Mouse (Mus musculus): Measurements from ENCODE around the gene Clic4. TPM values are rescaled to one million over a fixed set of nuclear protein-coding genes. Genes with fewer than 3 reads are reported as not detected.
"Not testable (repeated sequence)": the region's sequence is repeated elsewhere in the genome, so short reads cannot be mapped to it uniquely, and the experiment has no call there.

Gene Clic4
- polyA plus RNA-seq, 1 experiment, result 125 TPM

DNA sequence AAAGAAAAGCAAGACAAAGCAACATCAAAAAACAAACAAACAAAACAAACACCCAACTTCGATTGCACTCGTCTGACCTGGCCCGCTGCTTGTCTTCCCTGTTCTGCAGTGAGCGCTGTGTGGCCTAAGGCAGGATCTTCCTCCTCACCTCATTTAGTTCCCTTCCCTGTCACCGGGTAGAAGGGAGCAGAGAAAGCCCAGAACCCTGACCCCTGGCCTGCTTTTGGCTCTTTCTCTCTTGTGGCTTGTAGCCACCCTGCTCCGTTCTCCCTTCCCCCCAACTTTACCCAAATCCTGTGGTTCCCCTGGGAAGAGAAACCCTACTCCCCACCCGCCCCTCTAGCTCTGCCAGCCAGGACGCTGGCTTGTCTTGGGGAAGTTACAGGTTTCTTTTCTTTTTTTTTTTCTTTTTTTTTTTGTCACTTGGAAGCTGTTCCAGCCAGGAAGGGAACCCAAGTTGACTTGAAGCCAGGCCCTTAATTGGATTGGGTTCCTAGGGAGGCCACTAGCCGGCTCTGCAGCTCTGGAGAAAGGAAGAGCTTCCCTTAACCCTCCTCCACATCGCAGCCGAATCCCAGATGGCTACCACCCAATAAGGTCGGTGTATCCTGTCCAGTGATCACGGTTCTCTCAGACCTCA, 10.2 kb upstream of the Clic4 start:
- Histone ChIP-seq H3K27ac (replicated peaks; ENCODE audit: low read depth, low read length) (peak overlapping the region; percentile 71), H3K4me1 (ENCODE audit: control insufficient read depth, insufficient read depth, insufficient read length, low read length) (peaks cover 22% of the 10 kb centered on the region), H3K4me3 (ENCODE audit: insufficient read depth, low read depth, low read length) (no peak overlapping the region)

DNA sequence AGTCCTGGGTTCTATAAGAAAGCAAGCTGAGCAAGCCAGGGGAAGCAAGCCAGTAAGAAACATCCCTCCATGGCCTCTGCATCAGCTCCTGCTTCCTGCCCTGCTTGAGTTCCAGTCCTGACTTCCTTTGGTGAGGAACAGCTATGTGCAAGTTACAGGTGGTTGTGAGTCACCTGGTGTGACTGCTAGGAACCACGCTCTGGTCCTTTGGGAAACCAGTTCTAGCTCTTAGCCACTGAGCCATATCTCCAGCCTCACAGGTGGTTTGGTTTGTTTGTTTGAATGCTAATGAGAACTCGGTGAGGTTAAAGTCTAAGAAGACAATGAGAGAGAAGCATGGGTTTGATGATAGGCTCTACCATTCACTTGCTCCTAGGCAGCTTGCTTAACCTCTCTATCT, 7.4 kb upstream of the Clic4 start:
- not testable (repeated sequence) for H3K4me3 ChIP-seq (ENCODE audit: insufficient read depth, low read depth, low read length); H3K4me1 ChIP-seq (ENCODE audit: control insufficient read depth, insufficient read depth, insufficient read length, low read length); H3K27ac ChIP-seq (replicated peaks; ENCODE audit: low read depth, low read length)

DNA sequence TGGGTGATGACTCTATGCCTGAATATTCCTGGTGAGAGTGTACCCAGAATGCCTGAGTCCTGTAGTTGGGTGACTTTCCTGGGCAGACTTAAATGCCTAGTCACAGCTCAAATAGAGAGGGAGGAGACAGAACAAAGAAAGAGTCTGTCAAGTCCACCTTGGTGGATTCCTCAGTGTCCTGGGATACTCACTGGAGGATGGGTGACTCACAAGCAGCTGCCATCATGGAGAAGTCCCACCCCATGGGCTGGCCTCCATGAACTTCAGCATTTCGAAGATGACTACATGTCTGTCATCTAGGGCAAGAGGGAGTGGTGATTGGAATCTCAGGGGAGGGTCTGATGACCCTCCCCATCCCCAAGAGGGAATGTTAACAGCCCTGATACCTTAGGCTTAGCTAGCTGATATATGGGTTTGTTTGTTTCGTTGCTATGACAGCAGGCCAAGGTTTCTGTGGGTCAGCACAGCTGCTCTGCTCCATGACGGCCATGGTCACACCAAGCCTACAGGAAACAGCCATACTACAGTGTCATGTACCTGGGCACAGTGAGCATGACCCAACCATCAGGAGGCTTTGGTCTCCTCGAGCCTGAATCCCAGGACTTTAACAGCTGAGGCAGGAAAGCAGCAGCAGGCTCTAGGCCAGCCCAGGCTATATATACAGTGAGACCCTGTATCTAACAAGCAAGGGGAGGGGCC, 4.2 kb upstream of the Clic4 start:
- H3K27ac ChIP-seq (replicated peaks; ENCODE audit: low read depth, low read length), result no peak overlapping the region
- peaks cover 5% of the 10 kb centered on the region for H3K4me1 ChIP-seq (ENCODE audit: control insufficient read depth, insufficient read depth, insufficient read length, low read length)
- no peak overlapping the region for H3K4me3 ChIP-seq (ENCODE audit: insufficient read depth, low read depth, low read length)

DNA sequence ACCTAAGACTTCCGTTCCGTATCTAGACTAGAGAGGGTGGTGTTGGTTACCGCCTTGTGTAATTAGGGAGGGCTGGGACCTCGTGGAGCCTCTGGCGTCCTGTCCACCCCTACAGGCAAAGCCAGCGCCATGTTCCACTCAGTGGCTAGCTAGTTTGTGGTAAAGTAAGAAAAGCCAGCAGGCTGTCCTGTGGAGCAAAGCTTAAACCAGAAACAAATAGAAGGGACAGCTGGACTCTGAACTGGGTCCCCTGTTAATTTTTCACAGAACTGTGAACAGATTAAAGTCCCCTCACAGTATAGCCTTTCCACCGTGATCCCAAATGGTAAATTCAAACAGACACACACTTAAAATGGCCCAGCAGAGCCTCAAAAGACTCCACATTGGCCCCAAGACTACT, 2.1 kb upstream of the Clic4 start:
- Histone ChIP-seq H3K4me3 (ENCODE audit: insufficient read depth, low read depth, low read length) (no peak overlapping the region), H3K27ac (replicated peaks; ENCODE audit: low read depth, low read length) (no peak overlapping the region), H3K4me1 (ENCODE audit: control insufficient read depth, insufficient read depth, insufficient read length, low read length) (peaks cover 14% of the 10 kb centered on the region)

DNA sequence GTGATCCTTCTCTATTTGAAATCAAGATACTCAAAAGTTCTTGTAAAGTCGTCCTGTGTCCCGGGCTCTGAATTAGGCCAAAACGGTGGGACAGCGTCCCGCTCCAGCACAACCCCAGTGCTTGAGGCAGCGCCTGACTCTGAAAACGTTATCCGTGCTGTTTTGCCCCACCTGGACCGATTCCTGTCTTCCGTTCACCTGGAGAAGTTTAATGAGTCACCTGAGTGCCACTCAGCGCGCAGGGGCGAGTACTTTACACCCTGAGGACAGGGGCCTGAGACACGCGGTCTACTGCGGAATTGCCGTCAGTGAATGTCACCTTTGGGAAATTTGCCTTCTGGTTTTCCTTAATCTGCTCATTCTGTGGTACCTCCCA, 681 bp upstream of the Clic4 start:
- Histone ChIP-seq H3K4me3 (ENCODE audit: insufficient read depth, low read depth, low read length) (peak overlapping the region; percentile 55), H3K4me1 (ENCODE audit: control insufficient read depth, insufficient read depth, insufficient read length, low read length) (peaks cover 27% of the 10 kb centered on the region), H3K27ac (replicated peaks; ENCODE audit: low read depth, low read length) (peak overlapping the region; percentile 97)

DNA sequence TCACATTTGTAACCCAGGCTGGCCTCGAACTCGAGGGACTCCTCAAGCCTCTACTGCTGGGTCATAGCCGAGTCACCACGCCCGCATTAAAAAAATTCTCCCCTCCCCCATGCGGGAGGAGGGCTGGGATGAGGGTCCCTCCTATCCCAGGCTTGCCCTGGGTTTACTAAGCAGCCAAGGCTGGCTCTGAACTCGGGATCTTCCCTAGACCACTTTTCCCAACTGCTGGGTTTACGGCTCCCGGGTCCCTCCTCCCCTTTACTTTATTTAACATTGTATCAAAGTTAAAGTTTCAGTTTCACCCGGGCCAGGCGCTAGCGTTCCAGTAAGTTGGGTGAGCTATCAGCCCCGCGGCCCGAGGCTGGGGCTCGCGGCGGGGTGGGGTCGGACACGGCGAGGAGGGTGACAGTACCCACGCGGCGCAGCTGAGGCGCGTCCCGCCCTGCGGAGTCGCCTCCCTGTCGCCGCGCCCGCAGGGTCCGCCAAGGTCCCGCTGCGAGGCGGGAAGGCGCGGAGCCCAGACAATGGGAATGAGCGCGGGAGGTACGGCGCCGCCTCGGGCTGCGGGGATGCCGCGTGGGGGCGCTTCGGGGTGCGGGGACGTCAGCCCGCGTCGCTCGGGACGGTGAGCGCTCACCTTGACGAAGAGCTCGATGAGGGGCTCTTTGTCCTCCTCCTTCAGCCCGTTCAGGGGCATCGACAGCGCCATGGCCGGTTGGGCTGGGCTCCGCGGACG, 565 bp downstream of the Clic4 start:
- Histone ChIP-seq H3K27ac (replicated peaks; ENCODE audit: low read depth, low read length) (peak overlapping the region; percentile 95), H3K4me3 (ENCODE audit: insufficient read depth, low read depth, low read length) (peak overlapping the region; percentile 97), H3K4me1 (ENCODE audit: control insufficient read depth, insufficient read depth, insufficient read length, low read length) (peaks cover 32% of the 10 kb centered on the region)

DNA sequence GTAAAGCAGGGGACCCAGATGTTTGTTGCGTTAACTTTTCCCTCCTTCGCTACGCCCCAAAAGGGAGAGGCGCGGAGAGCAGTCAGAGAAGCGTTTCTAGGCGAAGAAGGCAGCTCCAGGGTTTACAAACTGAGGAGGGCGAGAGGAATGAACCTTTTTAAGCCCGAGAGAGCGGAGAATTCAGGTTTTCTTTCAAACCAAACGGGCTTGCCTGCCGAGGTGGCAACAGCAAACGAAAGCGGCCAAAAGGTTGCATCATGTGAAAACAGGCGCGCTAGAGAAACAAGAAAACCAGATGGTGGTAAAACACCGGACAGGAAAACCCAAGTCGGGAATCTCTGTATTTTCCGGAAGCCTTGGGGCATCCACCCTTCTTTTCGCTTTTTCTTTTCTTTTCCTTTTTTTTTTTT, 1.2 kb downstream of the Clic4 start:
- Histone ChIP-seq H3K27ac (replicated peaks; ENCODE audit: low read depth, low read length) (peak overlapping the region; percentile 95), H3K4me3 (ENCODE audit: insufficient read depth, low read depth, low read length) (peak overlapping the region; percentile 97), H3K4me1 (ENCODE audit: control insufficient read depth, insufficient read depth, insufficient read length, low read length) (peaks cover 32% of the 10 kb centered on the region)

DNA sequence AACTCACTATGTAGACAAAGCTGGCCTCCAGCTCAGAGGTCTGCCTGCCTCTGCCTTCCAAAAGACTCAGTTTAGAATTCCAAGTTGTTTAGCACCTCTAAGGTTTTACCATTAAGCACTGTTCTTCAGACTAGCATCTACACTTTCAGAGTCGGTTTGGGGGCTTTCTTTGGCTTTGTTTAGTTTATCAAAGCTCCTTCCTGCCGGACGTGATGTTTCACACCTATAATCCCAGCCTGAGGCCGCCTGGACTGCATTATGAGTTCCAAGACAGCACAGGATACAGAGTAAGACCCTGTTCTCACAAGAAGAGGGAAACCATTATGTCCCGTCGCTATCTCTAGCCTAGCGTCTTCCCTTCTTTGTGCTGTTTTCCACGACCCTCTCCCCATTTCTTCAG, 2.1 kb downstream of the Clic4 start:
- H3K4me3 ChIP-seq (ENCODE audit: insufficient read depth, low read depth, low read length), result peak overlapping the region; percentile 97
- peak overlapping the region; percentile 95 for H3K27ac ChIP-seq (replicated peaks; ENCODE audit: low read depth, low read length)
- peaks cover 37% of the 10 kb centered on the region for H3K4me1 ChIP-seq (ENCODE audit: control insufficient read depth, insufficient read depth, insufficient read length, low read length)

DNA sequence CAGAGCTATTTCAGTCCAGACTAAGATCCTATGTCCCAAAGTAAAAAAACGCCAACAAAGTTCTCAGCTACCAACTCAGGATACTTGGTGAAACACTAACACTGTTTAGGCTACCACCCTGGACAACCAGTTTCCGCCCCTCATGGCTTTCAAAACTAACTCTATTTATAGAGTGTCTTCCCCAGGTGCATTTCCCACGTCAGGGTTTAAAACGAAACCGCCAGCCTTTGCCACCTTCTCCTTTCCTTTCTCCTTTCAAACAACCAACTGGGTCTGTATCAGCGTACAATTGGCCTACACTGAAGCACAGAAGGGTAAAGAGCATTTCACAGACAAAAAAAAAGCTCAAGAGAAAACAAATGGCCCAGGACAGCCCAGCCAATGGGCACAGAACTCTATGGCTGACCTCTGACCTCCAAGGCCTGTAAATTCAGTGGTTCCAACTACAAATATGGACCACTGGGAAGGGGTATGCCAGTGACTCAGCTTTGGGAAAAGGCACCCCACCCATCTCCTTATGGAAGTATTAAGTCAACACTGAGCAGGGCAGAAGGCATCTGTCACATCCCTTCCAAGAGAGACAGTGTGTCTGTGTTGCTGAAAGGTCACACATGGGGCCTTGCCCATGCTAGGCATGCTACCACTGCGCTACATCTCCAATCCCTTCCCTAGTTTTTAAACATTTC, 2.8 kb downstream of the Clic4 start:
- Histone ChIP-seq H3K4me1 (ENCODE audit: control insufficient read depth, insufficient read depth, insufficient read length, low read length) (peaks cover 38% of the 10 kb centered on the region), H3K27ac (replicated peaks; ENCODE audit: low read depth, low read length) (peak overlapping the region; percentile 95), H3K4me3 (ENCODE audit: insufficient read depth, low read depth, low read length) (peak overlapping the region; percentile 97)

DNA sequence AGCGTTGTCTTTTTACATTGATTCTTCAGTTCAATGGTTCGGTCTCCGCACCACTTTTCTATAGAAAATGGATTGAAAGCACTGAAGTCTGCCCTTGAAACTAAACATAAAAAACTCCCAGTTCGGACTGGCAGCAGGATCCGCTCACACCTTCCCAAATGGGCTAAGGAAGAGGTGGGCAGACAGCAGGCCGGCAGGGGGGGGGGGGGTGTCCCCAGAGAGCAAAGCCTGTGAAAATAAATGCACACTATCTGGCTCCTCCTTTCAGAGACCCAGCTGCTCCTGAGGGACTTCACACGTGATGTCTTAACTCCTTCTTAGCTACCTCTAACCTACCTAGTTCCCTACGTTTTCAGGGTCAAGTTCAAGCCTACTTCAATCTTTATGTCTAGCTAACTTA, 5.1 kb downstream of the Clic4 start:
- Histone ChIP-seq H3K27ac (replicated peaks; ENCODE audit: low read depth, low read length) (peak overlapping the region; percentile 83), H3K4me1 (ENCODE audit: control insufficient read depth, insufficient read depth, insufficient read length, low read length) (peaks cover 39% of the 10 kb centered on the region), H3K4me3 (ENCODE audit: insufficient read depth, low read depth, low read length) (peak overlapping the region; percentile 38)

DNA sequence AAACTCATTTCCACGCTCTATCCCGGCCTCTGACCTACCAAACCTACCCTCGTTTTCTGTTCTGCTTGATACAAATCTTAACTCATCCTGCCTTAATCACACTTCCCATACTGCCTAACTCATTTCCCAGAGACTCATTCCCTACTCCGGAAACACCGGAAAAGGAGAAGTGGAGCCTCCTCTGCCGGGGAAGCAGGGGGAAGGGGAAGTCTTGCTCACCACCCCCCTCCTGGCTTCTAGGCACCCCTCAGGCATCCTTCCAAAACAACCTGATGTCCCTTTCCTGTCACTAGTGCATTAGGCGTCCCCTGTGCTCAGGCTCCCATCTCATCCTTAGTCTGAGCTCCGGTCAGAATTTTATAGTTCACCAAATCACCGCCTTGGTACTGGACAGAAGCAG, 5.6 kb downstream of the Clic4 start:
- Histone ChIP-seq H3K27ac (replicated peaks; ENCODE audit: low read depth, low read length) (peak overlapping the region; percentile 83), H3K4me1 (ENCODE audit: control insufficient read depth, insufficient read depth, insufficient read length, low read length) (peaks cover 43% of the 10 kb centered on the region), H3K4me3 (ENCODE audit: insufficient read depth, low read depth, low read length) (peak overlapping the region; percentile 38)

DNA sequence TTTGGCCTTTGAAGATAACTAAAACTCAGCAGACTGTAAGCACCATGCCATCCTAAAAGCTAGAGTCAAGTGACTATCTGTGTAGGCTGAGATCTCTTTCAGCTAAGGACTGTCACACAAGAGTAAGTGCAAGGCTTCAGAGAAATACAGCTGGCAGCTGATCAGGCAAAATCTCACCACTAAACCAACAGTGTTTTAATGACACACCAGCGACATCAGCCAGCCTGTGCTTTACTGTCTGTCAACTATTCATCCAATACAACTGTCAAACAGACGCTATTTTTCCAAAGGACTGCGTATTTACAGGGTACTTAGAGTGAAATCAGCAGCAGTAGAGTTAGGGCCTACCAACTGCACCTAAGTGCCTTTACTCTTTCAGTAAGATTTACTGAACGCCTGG, 12.2 kb downstream of the Clic4 start:
- Histone ChIP-seq H3K27ac (replicated peaks; ENCODE audit: low read depth, low read length) (no peak overlapping the region), H3K4me1 (ENCODE audit: control insufficient read depth, insufficient read depth, insufficient read length, low read length) (peaks cover 28% of the 10 kb centered on the region), H3K4me3 (ENCODE audit: insufficient read depth, low read depth, low read length) (no peak overlapping the region)

DNA sequence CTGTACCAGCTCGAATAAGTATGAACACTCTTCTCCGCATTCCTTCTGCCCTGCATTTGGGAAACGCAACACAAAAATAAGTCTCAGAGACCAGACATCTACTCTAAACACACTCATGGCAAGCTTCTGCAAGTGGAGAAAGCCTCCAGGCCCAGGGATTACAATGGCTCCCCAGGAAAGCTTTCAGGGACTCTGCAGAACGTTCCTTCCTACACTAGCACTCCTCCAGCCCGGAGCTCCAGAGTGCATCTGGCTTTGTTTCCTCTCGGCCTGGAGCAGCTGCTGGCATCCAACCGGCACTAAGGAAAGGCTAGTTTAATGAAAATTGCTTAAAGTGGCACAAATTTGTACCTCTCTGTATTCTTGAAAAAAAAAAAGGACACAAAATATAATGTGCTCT, 14.1 kb downstream of the Clic4 start:
- Histone ChIP-seq H3K4me3 (ENCODE audit: insufficient read depth, low read depth, low read length) (no peak overlapping the region), H3K27ac (replicated peaks; ENCODE audit: low read depth, low read length) (0 out of 2 replicates have a peak overlapping the region, but pooled peaks have one; percentile 6), H3K4me1 (ENCODE audit: control insufficient read depth, insufficient read depth, insufficient read length, low read length) (peaks cover 38% of the 10 kb centered on the region)

DNA sequence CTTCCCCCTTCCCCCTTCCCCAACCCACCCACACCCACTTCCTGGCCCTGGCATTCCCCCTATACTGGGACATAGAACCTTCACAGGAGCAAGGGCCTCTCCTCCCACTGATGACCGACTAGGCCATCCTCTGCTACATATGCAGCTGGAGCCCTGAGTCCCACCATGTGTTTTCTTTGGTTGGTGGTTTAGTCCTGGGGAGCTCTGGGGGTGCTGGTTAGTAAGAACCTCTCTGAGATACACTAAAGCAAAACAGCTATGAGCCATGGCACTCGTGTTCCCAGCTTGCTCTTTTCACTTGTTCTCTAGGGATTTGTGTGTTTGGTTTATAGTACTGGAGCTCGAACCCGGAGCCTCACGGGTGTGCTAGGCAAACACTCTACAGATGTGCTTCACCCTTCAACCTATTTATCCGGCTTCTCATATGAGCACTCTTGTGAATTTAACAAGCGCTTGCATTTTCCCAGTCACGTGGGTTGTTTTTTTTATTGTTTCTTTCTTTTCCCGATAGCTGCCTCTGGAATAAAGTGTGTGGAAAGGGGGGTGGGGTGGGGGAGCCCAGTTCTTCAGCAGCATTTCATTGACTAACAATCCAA, 14.6 kb downstream of the Clic4 start:
- peak overlapping the region; percentile 66 for H3K27ac ChIP-seq (replicated peaks; ENCODE audit: low read depth, low read length)

More for the DNA sequence above, 14.6 kb downstream of the Clic4 start:
- H3K4me1 ChIP-seq (ENCODE audit: control insufficient read depth, insufficient read depth, insufficient read length, low read length), result peaks cover 41% of the 10 kb centered on the region
- H3K4me3 ChIP-seq (ENCODE audit: insufficient read depth, low read depth, low read length), result no peak overlapping the region
